Mouse (Mus musculus) embryonic facial prominence, embryonic 10.5 days (tissue): ENCODE results near the gene Pdcl3. TPM values are rescaled to one million over a fixed set of nuclear protein-coding genes. Genes with fewer than 3 reads are reported as not detected.
"Not testable (repeated sequence)": the region's sequence is repeated elsewhere in the genome, so short reads cannot be mapped to it uniquely, and the experiment has no call there.

Experiments
- DNase-seq: peaks from one replicate; pipeline ENCODE4 v3.0.0-alpha.2; 2017; ENCODE audit warnings: low spot score
- H3K27ac ChIP-seq: fragments of 300-500 bp; sonication (generic); replicated peaks from 2 replicates; pipeline ENCODE4 v1.5.1; 2016; ENCODE audit warnings: mild to moderate bottlenecking
- H3K27me3 ChIP-seq: fragments of 300-500 bp; sonication (generic); replicated peaks from 2 replicates; pipeline ENCODE4 v1.6.1; 2016; ENCODE audit warnings: low read depth, mild to moderate bottlenecking; ENCODE audit not compliant: poor library complexity, severe bottlenecking
- H3K36me3 ChIP-seq: fragments of 300-500 bp; sonication (generic); replicated peaks from 2 replicates; pipeline ENCODE4 v1.6.1; 2016; ENCODE audit warnings: mild to moderate bottlenecking, moderate library complexity
- H3K4me1 ChIP-seq: fragments of 300-500 bp; sonication (generic); 2 replicates; pipeline ENCODE4 v1.6.1; 2016
- H3K4me3 ChIP-seq: fragments of 300-500 bp; sonication (generic); 2 replicates; pipeline ENCODE4 v1.5.1; 2016; ENCODE audit warnings: mild to moderate bottlenecking, moderate library complexity
- H3K9me3 ChIP-seq: fragments of 300-500 bp; sonication (generic); 2 replicates; pipeline ENCODE4 v1.6.1; 2016; ENCODE audit warnings: mild to moderate bottlenecking
- WGBS: fragments of 180-500 bp; shearing (Covaris S2); methylation state at CpG from one replicate; pipeline ENCODE4 v1.1.7; 2016; 5-methylcytosine and 5-hydroxymethylcytosine counted together
- polyA plus RNA-seq: library from polyadenylated mRNA; unstranded; fragments of >200 nt; fragmentation: Nextera tagmentation; extraction: Ambion mirVana; gene quantifications from 2 replicates; pipeline ENCODE4 v1.2.1, GENCODE M21; 2016

The Pdcl3 gene
- polyA plus RNA-seq, 1 experiment from 2014 or later: 165 TPM

- Histone ChIP-seq H3K4me3 (peak overlapping the region; percentile 46), H3K36me3 (no peaks in the 10 kb centered on the region), H3K4me1 (peaks cover 14% of the 10 kb centered on the region), H3K9me3 (no peaks in the 10 kb centered on the region), H3K27ac (no peak overlapping the region), H3K27me3 (peaks cover 13% of the 10 kb centered on the region)
- DNase-seq: peak; percentile 46
- 11% methylated on average over 7 of the region's 7 CpGs for WGBS
Measured at GRCm38 (mm10) chr1:39030108-39030507, 44.7 kb downstream of the Pdcl3 start.

GRCm38 (mm10) chr1:39035817-39036216 is 50.4 kb downstream of the Pdcl3 start:
- no peak for DNase-seq
- H3K9me3 ChIP-seq: no peaks in the 10 kb centered on the region
- H3K4me1 ChIP-seq: no peaks in the 10 kb centered on the region
- H3K27me3 ChIP-seq: no peaks in the 10 kb centered on the region
- no peaks in the 10 kb centered on the region for H3K36me3 ChIP-seq
- 87% methylated on average over 9 of the region's 9 CpGs for WGBS
- H3K4me3 ChIP-seq: no peak overlapping the region
- H3K27ac ChIP-seq: no peak overlapping the region

DNA sequence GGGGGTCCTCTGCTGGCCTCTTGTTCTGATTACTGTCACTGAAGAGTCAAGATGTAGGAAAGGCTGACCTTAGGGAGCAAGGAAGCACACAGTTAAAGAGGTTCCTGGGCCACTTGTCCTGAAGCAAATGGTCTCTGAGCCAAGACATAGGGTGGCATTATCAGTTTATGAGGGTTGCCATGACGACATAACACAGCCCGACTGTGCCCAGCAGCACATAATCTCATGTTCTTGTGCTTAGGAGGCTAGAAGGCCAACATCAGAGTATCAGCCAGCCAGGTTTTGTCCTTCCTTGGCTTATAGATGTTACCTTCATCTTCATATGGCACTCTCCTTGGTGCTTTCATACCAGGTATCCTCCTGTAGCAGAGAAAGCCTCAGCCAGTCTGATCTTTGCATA is 56.8 kb downstream of the Pdcl3 start:
- no peaks in the 10 kb centered on the region for H3K27me3 ChIP-seq
- DNase-seq: no peak
- peaks cover 11% of the 10 kb centered on the region for H3K4me1 ChIP-seq
- no peak overlapping the region for H3K27ac ChIP-seq
- H3K9me3 ChIP-seq: no peaks in the 10 kb centered on the region
- H3K36me3 ChIP-seq: no peaks in the 10 kb centered on the region
- no peak overlapping the region for H3K4me3 ChIP-seq
- WGBS: 81% methylated on average over 2 of the region's 2 CpGs

GRCm38 (mm10) chr1:39044442-39044841 is 59.0 kb downstream of the Pdcl3 start:
- H3K4me1 ChIP-seq: peaks cover 11% of the 10 kb centered on the region

DNA sequence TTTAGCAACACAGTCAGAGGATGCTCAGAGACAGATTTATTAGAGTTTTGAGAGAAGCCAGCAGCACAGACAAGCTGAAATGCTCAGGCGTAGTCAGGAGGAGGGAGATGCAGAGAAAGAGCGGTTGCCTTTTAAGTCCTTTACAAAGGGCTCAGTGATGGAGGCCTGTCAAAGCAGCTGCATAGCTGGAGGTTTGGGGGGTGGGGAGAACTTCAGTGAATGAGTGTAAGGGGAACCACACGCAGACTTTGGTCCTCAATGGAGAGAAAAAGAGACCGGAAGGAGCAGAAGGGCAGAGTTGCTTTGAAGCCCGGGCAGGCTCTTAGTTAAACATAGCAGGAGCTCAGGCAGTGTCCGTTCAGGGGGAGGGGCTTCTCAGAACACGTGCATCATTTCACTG is 61.3 kb downstream of the Pdcl3 start:
- peak; percentile 43 for DNase-seq
- no peaks in the 10 kb centered on the region for H3K36me3 ChIP-seq
- peaks cover 11% of the 10 kb centered on the region for H3K4me1 ChIP-seq
- WGBS: 14% methylated on average over 7 of the region's 7 CpGs
- H3K4me3 ChIP-seq: no peak overlapping the region
- peak overlapping the region; percentile 66; the same call in 1 of the 2 replicates for H3K27ac ChIP-seq
- H3K27me3 ChIP-seq: no peaks in the 10 kb centered on the region
- peaks cover 10% of the 10 kb centered on the region; the same call in 1 of the 2 replicates for H3K9me3 ChIP-seq

More at GRCm38 (mm10) chr1:39044442-39044841, 59.0 kb downstream of the Pdcl3 start:
- not testable (repeated sequence) for H3K4me3 ChIP-seq, DNase-seq, H3K36me3 ChIP-seq, H3K9me3 ChIP-seq, H3K27me3 ChIP-seq, H3K27ac ChIP-seq
- 84% methylated on average over 1 of the region's 1 CpGs for WGBS

Other genes with a start within 250 kb of the Pdcl3 start
- gene Lonrf2, start 148.9 kb upstream of the Pdcl3 start, polyA plus RNA-seq: 0.96 and 1.2 TPM in 2 replicates
- 8.2 and 9.0 TPM in 2 replicates for gene Chst10, start 87.4 kb upstream of the Pdcl3 start, polyA plus RNA-seq
- gene Nms, start 46.5 kb upstream of the Pdcl3 start, polyA plus RNA-seq: 0.15 TPM in 1 of 2 replicates, not detected in the other
- 0.11 and 0.12 TPM in 2 replicates for gene Npas2, start 208.1 kb downstream of the Pdcl3 start, polyA plus RNA-seq